Mouse (Mus musculus) kidney, embryonic 16.5 days (tissue): ENCODE measurements around the gene Apobr. TPM values are rescaled to one million over a fixed set of nuclear protein-coding genes. Genes with fewer than 3 reads are reported as not detected.

Source experiments
- ATAC-seq: fragments of 200-750 bp; cut with Nextera tagmentation; 2 replicates; pipeline ENCODE4 v1.8.0; 2017; ENCODE audit warnings: moderate TSS enrichment; ENCODE audit not compliant: low FRiP score, low TSS enrichment
- H3K27ac ChIP-seq: fragments of 300-500 bp; sonication (generic); 2 replicates; pipeline ENCODE4 v1.5.1; 2014; ENCODE audit warnings: low read length
- H3K27me3 ChIP-seq: fragments of 300-500 bp; sonication (generic); 2 replicates; pipeline ENCODE4 v1.6.1; 2014; ENCODE audit warnings: low read length, control low read depth, mixed read lengths; ENCODE audit not compliant: insufficient read depth
- H3K36me3 ChIP-seq: fragments of 300-500 bp; sonication (generic); 2 replicates; pipeline ENCODE4 v1.6.1; 2014; ENCODE audit warnings: low read length, control low read depth, mixed read lengths; ENCODE audit not compliant: insufficient read depth
- H3K4me1 ChIP-seq: fragments of 300-500 bp; sonication (generic); 2 replicates; pipeline ENCODE4 v1.6.1; 2014; ENCODE audit warnings: low read length, control low read depth, mixed read lengths; ENCODE audit not compliant: insufficient read depth
- H3K4me2 ChIP-seq: fragments of 300-500 bp; sonication (generic); replicated peaks from 2 replicates; pipeline ENCODE4 v1.6.1; 2014; ENCODE audit warnings: low read depth, low read length
- H3K4me3 ChIP-seq: fragments of 300-500 bp; sonication (generic); 2 replicates; pipeline ENCODE4 v1.5.1; 2014; ENCODE audit warnings: mild to moderate bottlenecking, low read length
- H3K9ac ChIP-seq: fragments of 300-500 bp; sonication (generic); replicated peaks from 2 replicates; pipeline ENCODE4 v1.6.1; 2014; ENCODE audit warnings: low read length
- H3K9me3 ChIP-seq: fragments of 300-500 bp; sonication (generic); 2 replicates; pipeline ENCODE4 v1.6.1; 2016; ENCODE audit warnings: low read length, control low read depth
- WGBS: fragments of 180-500 bp; shearing (Covaris S2); extraction: QIAGEN DNeasy Blood & Tissue Kit; methylation state at CpG from one replicate; pipeline ENCODE4 v1.1.7; 2014; 5-methylcytosine and 5-hydroxymethylcytosine counted together
- microRNA-seq: library from miRNA; unstranded; fragments of <30 nt; microRNA quantifications from one replicate; pipeline ENCODE4, GENCODE M21; 2016
- polyA plus RNA-seq: library from polyadenylated mRNA; unstranded; fragments of >200 nt; fragmentation: Nextera tagmentation; extraction: Ambion mirVana; gene quantifications from 2 replicates; pipeline ENCODE4 v1.2.1, GENCODE M21; 2015

The Apobr gene
- polyA plus RNA-seq, 1 experiment from 2014 or later, result 1.1 TPM

DNA sequence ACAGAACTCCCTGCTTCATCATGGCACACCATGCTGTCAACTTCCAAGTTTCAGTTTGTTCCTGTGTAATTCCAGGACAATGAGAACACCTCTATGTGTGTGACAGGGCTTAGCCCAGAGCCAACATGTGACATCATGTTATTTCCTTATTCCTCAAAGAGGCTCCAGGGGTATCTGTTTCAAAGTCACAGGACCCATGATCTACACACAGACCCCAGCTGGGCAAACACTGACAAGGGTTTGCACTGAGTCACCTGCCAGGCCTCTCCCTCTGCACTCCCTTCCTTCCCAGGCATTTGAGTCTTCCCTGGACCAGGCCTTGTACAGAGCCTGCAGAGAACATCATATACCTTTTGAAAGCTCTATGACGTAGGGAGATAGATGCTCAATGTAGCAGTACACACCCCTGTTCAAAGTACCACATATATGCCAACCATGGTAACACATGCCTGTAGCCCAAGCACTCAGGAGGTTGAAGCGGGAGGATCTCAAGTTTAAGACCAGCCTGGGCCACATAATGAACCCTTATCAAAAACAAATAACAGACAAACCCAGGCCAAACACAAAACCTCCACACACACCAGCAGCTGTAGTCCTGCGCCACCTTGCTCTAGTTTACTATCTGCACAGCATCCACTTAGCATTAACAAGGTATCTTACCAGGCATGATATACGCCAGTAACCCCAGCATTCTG is 46.2 kb downstream of the Apobr start, which contains the start of gene Nupr1:
Gene Nupr1 (minus strand): TSS at position 38 of the 695 bp plus-strand sequence.
- H3K4me1 ChIP-seq, result 0 out of 2 replicates have a peak, but pooled peaks cover 3% of the 10 kb centered on the region
- no peak within 1 kb of the TSS for H3K27ac ChIP-seq
- H3K4me2 ChIP-seq, result no peak within 1 kb of the TSS
- no peaks in the 10 kb centered on the region for H3K27me3 ChIP-seq
- H3K36me3 ChIP-seq, result no peaks in the 10 kb centered on the region
- no peak within 1 kb of the TSS for H3K4me3 ChIP-seq
- no peak for ATAC-seq
- H3K9me3 ChIP-seq, result no peaks in the 10 kb centered on the region
- no peak within 1 kb of the TSS for H3K9ac ChIP-seq
- WGBS, result 92% methylated on average over 4 of the region's 4 CpGs

DNA sequence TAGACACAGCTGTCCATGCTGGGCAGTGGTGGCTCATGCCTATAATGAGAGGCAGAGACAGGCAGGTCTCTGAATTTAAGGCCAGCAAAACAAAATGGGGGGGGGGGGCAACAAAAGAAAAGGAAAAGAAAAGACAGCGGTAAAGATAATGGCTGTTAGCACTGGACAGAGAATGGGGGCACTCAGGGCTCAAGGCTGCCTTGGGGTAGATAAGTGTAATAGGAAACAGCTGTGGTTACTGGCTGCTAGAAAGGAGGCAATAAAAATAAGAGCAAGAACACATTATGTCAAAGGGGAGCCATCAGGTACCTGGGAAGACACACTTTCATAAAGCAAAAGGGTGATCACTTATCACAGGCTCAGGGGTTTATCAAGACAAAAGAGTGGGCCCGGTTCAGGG is 47.7 kb downstream of the Apobr start:
- H3K9me3 ChIP-seq, result no peaks in the 10 kb centered on the region
- H3K27ac ChIP-seq, result no peak overlapping the region
- WGBS, result 74% methylated on average over 2 of the region's 2 CpGs
- no peak overlapping the region for H3K4me2 ChIP-seq
- H3K4me3 ChIP-seq, result no peak overlapping the region
- no peak overlapping the region for H3K9ac ChIP-seq
- ATAC-seq, result no peak
- H3K27me3 ChIP-seq, result no peaks in the 10 kb centered on the region
- H3K4me1 ChIP-seq, result no peaks in the 10 kb centered on the region
- H3K36me3 ChIP-seq, result no peaks in the 10 kb centered on the region

- ATAC-seq, result no peak
- H3K36me3 ChIP-seq, result no peaks in the 10 kb centered on the region
- H3K27ac ChIP-seq, result no peak overlapping the region
- H3K9me3 ChIP-seq, result no peaks in the 10 kb centered on the region
- H3K27me3 ChIP-seq, result no peaks in the 10 kb centered on the region
- no peak overlapping the region for H3K9ac ChIP-seq
- no peak overlapping the region for H3K4me3 ChIP-seq
- H3K4me2 ChIP-seq, result no peak overlapping the region
- H3K4me1 ChIP-seq, result no peaks in the 10 kb centered on the region
Observed at GRCm38 (mm10) chr7:126635375-126635774, 50.6 kb downstream of the Apobr start.

- H3K27me3 ChIP-seq, result no peaks in the 10 kb centered on the region
- no peaks in the 10 kb centered on the region for H3K4me1 ChIP-seq
- no peak overlapping the region for H3K4me2 ChIP-seq
- no peak overlapping the region for H3K9ac ChIP-seq
- H3K4me3 ChIP-seq, result no peak overlapping the region
- H3K9me3 ChIP-seq, result no peaks in the 10 kb centered on the region
- H3K27ac ChIP-seq, result no peak overlapping the region
- WGBS, result 13% methylated on average over 4 of the region's 4 CpGs
- ATAC-seq, result no peak
- no peaks in the 10 kb centered on the region for H3K36me3 ChIP-seq
Observed at GRCm38 (mm10) chr7:126636733-126637520, 52.2 kb downstream of the Apobr start.

Small RNA genes within 50 kb of the gene (microRNA-seq; reads per million reads assigned to microRNA genes)
- gene Mir7059, result 1.1 reads per million

Other genes with a start within 250 kb of the Apobr start
- 1.7 and 2.4 TPM in 2 replicates for gene Lat, start 215.4 kb upstream of the Apobr start, polyA plus RNA-seq
- gene Spns1, start 207.5 kb upstream of the Apobr start, polyA plus RNA-seq, result 78.0 and 78.9 TPM in 2 replicates
- gene Nfatc2ip, start 188.2 kb upstream of the Apobr start, polyA plus RNA-seq, result 1.9 and 2.5 TPM in 2 replicates
- 0.09 TPM in 1 of 2 replicates, not detected in the other for gene Cd19, start 170.1 kb upstream of the Apobr start, polyA plus RNA-seq
- 36.2 and 39.0 TPM in 2 replicates for gene Rabep2, start 156.2 kb upstream of the Apobr start, polyA plus RNA-seq
- gene Atp2a1, start 121.8 kb upstream of the Apobr start, polyA plus RNA-seq, result 7.1 and 7.8 TPM in 2 replicates
- gene Sh2b1, start 109.5 kb upstream of the Apobr start, polyA plus RNA-seq, result 62.5 and 66.5 TPM in 2 replicates
- gene Tufm, start 97.6 kb upstream of the Apobr start, polyA plus RNA-seq, result 177 and 196 TPM in 2 replicates
- gene Atxn2l, start 81.5 kb upstream of the Apobr start, polyA plus RNA-seq, result 41.5 and 47.9 TPM in 2 replicates
- gene Eif3c, start 18.5 kb upstream of the Apobr start, polyA plus RNA-seq, result 200 and 219 TPM in 2 replicates
- gene Cln3, start 875 bp downstream of the Apobr start, polyA plus RNA-seq, result 39.3 and 41.3 TPM in 2 replicates
- gene Il27, start 10.0 kb downstream of the Apobr start, polyA plus RNA-seq, result not detected in 2 replicates
- 6.8 and 9.5 TPM in 2 replicates for gene Nupr1, start 45.9 kb downstream of the Apobr start, polyA plus RNA-seq
- 50.7 and 57.2 TPM in 2 replicates for gene Sgf29, start 64.4 kb downstream of the Apobr start, polyA plus RNA-seq
- gene Sult1a1, start 91.5 kb downstream of the Apobr start, polyA plus RNA-seq, result 9.1 and 9.4 TPM in 2 replicates
- gene Bola2, start 110.5 kb downstream of the Apobr start, polyA plus RNA-seq, result 119 and 122 TPM in 2 replicates
- gene Slx1b, start 110.8 kb downstream of the Apobr start, polyA plus RNA-seq, result 9.5 and 12.3 TPM in 2 replicates
- 17.5 and 19.7 TPM in 2 replicates for gene Coro1a, start 122.8 kb downstream of the Apobr start, polyA plus RNA-seq
- 77.9 and 79.5 TPM in 2 replicates for gene Mapk3, start 174.7 kb downstream of the Apobr start, polyA plus RNA-seq
- 1.8 and 2.0 TPM in 2 replicates for gene Gdpd3, start 181.4 kb downstream of the Apobr start, polyA plus RNA-seq
- 95.8 and 101 TPM in 2 replicates for gene Ypel3, start 192.0 kb downstream of the Apobr start, polyA plus RNA-seq
- gene Tbx6, start 196.5 kb downstream of the Apobr start, polyA plus RNA-seq, result 0.29 and 0.78 TPM in 2 replicates
- gene Ppp4c, start 207.6 kb downstream of the Apobr start, polyA plus RNA-seq, result 267 and 271 TPM in 2 replicates
- 0.19 and 0.52 TPM in 2 replicates for gene Fam57b, start 212.7 kb downstream of the Apobr start, polyA plus RNA-seq
- not detected in 2 replicates for gene 4930451I11Rik, start 246.7 kb downstream of the Apobr start, polyA plus RNA-seq